Mouse (Mus musculus): ENCODE data around the gene Frmd4a. TPM values are rescaled to one million over a fixed set of nuclear protein-coding genes. Genes with fewer than 3 reads are reported as not detected.
A peak's percentile ranks its signal among the peaks of the same experiment; 100 is the strongest.

The Frmd4a gene
- polyA plus RNA-seq, 1 experiment from 2014 or later: 57.1 TPM

- Histone ChIP-seq H3K27ac (peak overlapping the region; percentile 65), H3K27me3 (no peaks in the 10 kb centered on the region), H3K9ac (replicated peaks) (no peak overlapping the region; the same call in 1 of the 2 replicates), H3K4me1 (replicated peaks) (peaks cover 47% of the 10 kb centered on the region), H3K4me3 (replicated peaks) (no peak overlapping the region), H3K36me3 (peaks cover 22% of the 10 kb centered on the region), H3K9me3 (no peaks in the 10 kb centered on the region), H3K4me2 (replicated peaks) (no peak overlapping the region)
- ATAC-seq: peak; percentile 62
- WGBS: 45% methylated on average over 20 of the region's 20 CpGs
Measured at GRCm38 (mm10) chr2:4492485-4493481, 475.3 kb downstream of the Frmd4a start.

- Histone ChIP-seq H3K9me3 (no peaks in the 10 kb centered on the region), H3K4me3 (replicated peaks) (no peak overlapping the region), H3K36me3 (peaks cover 25% of the 10 kb centered on the region), H3K27ac (no peak overlapping the region), H3K4me1 (replicated peaks) (peaks cover 44% of the 10 kb centered on the region), H3K9ac (replicated peaks) (no peak overlapping the region), H3K27me3 (no peaks in the 10 kb centered on the region), H3K4me2 (replicated peaks) (no peak overlapping the region)
- WGBS: 75% methylated on average over 2 of the region's 2 CpGs
- ATAC-seq: no peak
Measured at GRCm38 (mm10) chr2:4494478-4494877, 477.0 kb downstream of the Frmd4a start.

GRCm38 (mm10) chr2:4499257-4499656 lies 481.7 kb downstream of the Frmd4a start:
- Histone ChIP-seq H3K4me1 (replicated peaks) (peaks cover 5% of the 10 kb centered on the region; the same call in 1 of the 2 replicates), H3K9ac (replicated peaks) (no peak overlapping the region), H3K27ac (no peak overlapping the region), H3K4me3 (replicated peaks) (no peak overlapping the region), H3K36me3 (peaks cover 29% of the 10 kb centered on the region), H3K9me3 (no peaks in the 10 kb centered on the region), H3K4me2 (replicated peaks) (no peak overlapping the region), H3K27me3 (no peaks in the 10 kb centered on the region)
- no peak for ATAC-seq
- 5% methylated on average over 1 of the region's 1 CpGs for WGBS

GRCm38 (mm10) chr2:4499916-4500315 lies 482.4 kb downstream of the Frmd4a start:
- H3K4me1 ChIP-seq (replicated peaks): peaks cover 3% of the 10 kb centered on the region; the same call in 1 of the 2 replicates
- ATAC-seq: no peak
- H3K9ac ChIP-seq (replicated peaks): no peak overlapping the region
- no peak overlapping the region for H3K4me3 ChIP-seq (replicated peaks)
- H3K4me2 ChIP-seq (replicated peaks): no peak overlapping the region
- H3K27ac ChIP-seq: no peak overlapping the region
- no peaks in the 10 kb centered on the region for H3K9me3 ChIP-seq
- 93% methylated on average over 9 of the region's 9 CpGs for WGBS
- H3K27me3 ChIP-seq: no peaks in the 10 kb centered on the region
- peaks cover 28% of the 10 kb centered on the region for H3K36me3 ChIP-seq

- Histone ChIP-seq H3K4me2 (replicated peaks) (no peak overlapping the region), H3K27ac (no peak overlapping the region), H3K4me1 (replicated peaks) (peaks cover 3% of the 10 kb centered on the region; the same call in 1 of the 2 replicates), H3K36me3 (peaks cover 28% of the 10 kb centered on the region), H3K9ac (replicated peaks) (no peak overlapping the region), H3K27me3 (no peaks in the 10 kb centered on the region), H3K4me3 (replicated peaks) (no peak overlapping the region), H3K9me3 (no peaks in the 10 kb centered on the region)
- 82% methylated on average over 15 of the region's 15 CpGs for WGBS
- no peak for ATAC-seq
Measured at GRCm38 (mm10) chr2:4501257-4502027, 483.9 kb downstream of the Frmd4a start.

GRCm38 (mm10) chr2:4504413-4504812 lies 486.9 kb downstream of the Frmd4a start:
- Histone ChIP-seq H3K4me2 (replicated peaks) (no peak overlapping the region), H3K4me1 (replicated peaks) (peaks cover 4% of the 10 kb centered on the region; the same call in 1 of the 2 replicates), H3K4me3 (replicated peaks) (no peak overlapping the region), H3K36me3 (peaks cover 19% of the 10 kb centered on the region), H3K27ac (no peak overlapping the region), H3K9ac (replicated peaks) (no peak overlapping the region), H3K27me3 (no peaks in the 10 kb centered on the region), H3K9me3 (no peaks in the 10 kb centered on the region)
- 85% methylated on average over 10 of the region's 10 CpGs for WGBS
- ATAC-seq: no peak

GRCm38 (mm10) chr2:4505695-4506094 lies 488.2 kb downstream of the Frmd4a start:
- no peak overlapping the region for H3K9ac ChIP-seq (replicated peaks)
- H3K27me3 ChIP-seq: no peaks in the 10 kb centered on the region
- H3K4me1 ChIP-seq (replicated peaks): peaks cover 12% of the 10 kb centered on the region
- H3K4me2 ChIP-seq (replicated peaks): no peak overlapping the region
- no peak for ATAC-seq
- WGBS: 92% methylated on average over 4 of the region's 4 CpGs
- peaks cover 15% of the 10 kb centered on the region for H3K36me3 ChIP-seq
- no peak overlapping the region for H3K4me3 ChIP-seq (replicated peaks)
- H3K27ac ChIP-seq: no peak overlapping the region
- no peaks in the 10 kb centered on the region for H3K9me3 ChIP-seq

- 97% methylated on average over 9 of the region's 9 CpGs for WGBS
- ATAC-seq: no peak
- Histone ChIP-seq H3K9me3 (no peaks in the 10 kb centered on the region), H3K36me3 (peaks cover 15% of the 10 kb centered on the region), H3K4me3 (replicated peaks) (no peak overlapping the region), H3K27me3 (no peaks in the 10 kb centered on the region), H3K27ac (no peak overlapping the region), H3K4me1 (replicated peaks) (peaks cover 12% of the 10 kb centered on the region), H3K4me2 (replicated peaks) (no peak overlapping the region), H3K9ac (replicated peaks) (no peak overlapping the region)
Measured at GRCm38 (mm10) chr2:4506659-4507058, 489.1 kb downstream of the Frmd4a start.

- peaks cover 15% of the 10 kb centered on the region for H3K36me3 ChIP-seq
- whole genome bisulfite sequencing: 86% methylated on average over 13 of the region's 13 CpGs
- H3K9ac ChIP-seq (replicated peaks): no peak overlapping the region
- H3K9me3 ChIP-seq: no peaks in the 10 kb centered on the region
- no peak overlapping the region for H3K4me3 ChIP-seq (replicated peaks)
- no peaks in the 10 kb centered on the region for H3K27me3 ChIP-seq
- H3K4me2 ChIP-seq (replicated peaks): no peak overlapping the region
- no peak for ATAC-seq
- H3K27ac ChIP-seq: no peak overlapping the region
- peaks cover 19% of the 10 kb centered on the region for H3K4me1 ChIP-seq (replicated peaks)
Measured at GRCm38 (mm10) chr2:4507887-4508615, 490.5 kb downstream of the Frmd4a start.

- no peaks in the 10 kb centered on the region for H3K9me3 ChIP-seq
- no peak overlapping the region for H3K9ac ChIP-seq (replicated peaks)
- peaks cover 19% of the 10 kb centered on the region for H3K36me3 ChIP-seq
- peak overlapping the region; percentile 32; the same call in 1 of the 2 replicates for H3K27ac ChIP-seq
- H3K4me3 ChIP-seq (replicated peaks): no peak overlapping the region
- H3K4me2 ChIP-seq (replicated peaks): no peak overlapping the region
- H3K4me1 ChIP-seq (replicated peaks): peaks cover 19% of the 10 kb centered on the region
- 88% methylated on average over 10 of the region's 10 CpGs for WGBS
- ATAC-seq: no peak
- H3K27me3 ChIP-seq: no peaks in the 10 kb centered on the region
Measured at GRCm38 (mm10) chr2:4508959-4509615, 491.6 kb downstream of the Frmd4a start.

- peaks cover 21% of the 10 kb centered on the region for H3K36me3 ChIP-seq
- no peak overlapping the region for H3K4me3 ChIP-seq (replicated peaks)
- ATAC-seq: no peak
- H3K9ac ChIP-seq (replicated peaks): no peak overlapping the region
- WGBS: 59% methylated on average over 5 of the region's 5 CpGs
- H3K27me3 ChIP-seq: no peaks in the 10 kb centered on the region
- H3K27ac ChIP-seq: 0 out of 2 replicates have a peak overlapping the region, but pooled peaks have one; percentile 7
- no peak overlapping the region for H3K4me2 ChIP-seq (replicated peaks)
- peaks cover 19% of the 10 kb centered on the region for H3K4me1 ChIP-seq (replicated peaks)
- no peaks in the 10 kb centered on the region for H3K9me3 ChIP-seq
Measured at GRCm38 (mm10) chr2:4509739-4510138, 492.2 kb downstream of the Frmd4a start.

Data from midbrain, embryonic 13.5 days (tissue).